Mouse (Mus musculus): Measurements from ENCODE around the gene Srcin1.
A peak's percentile ranks its signal among the peaks of the same experiment; 100 is the strongest.

The Srcin1 gene

GRCm38 (mm10) chr11:97531381-97532260, 44.4 kb downstream of the Srcin1 start:
- peak; percentile 91 to 92 for DNase-seq

DNA sequence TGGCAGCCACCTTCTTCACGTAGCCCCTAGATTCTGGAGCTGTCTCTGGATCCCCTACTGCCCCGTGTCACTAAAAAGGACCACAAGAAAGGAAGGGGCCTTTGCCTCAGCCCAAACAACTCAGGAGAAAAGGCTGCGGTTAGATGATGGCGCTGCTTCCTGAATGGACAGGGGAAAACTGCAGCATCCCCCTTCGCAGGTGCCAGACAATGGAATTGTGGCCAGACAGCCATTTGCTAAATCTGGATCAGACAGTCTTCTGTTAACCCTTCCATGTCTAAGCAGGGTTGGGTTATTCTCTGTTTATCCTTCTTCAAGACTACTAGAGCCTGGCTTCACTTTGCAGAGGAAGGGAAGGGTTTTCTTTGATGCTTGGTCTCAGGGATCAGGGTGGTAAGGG, 45.0 kb downstream of the Srcin1 start:
- no peak for DNase-seq

- DNase-seq, result no peak
These were observed 45.9 kb downstream of the Srcin1 start for GRCm38 (mm10) chr11:97530069-97530468.

- no peak for DNase-seq
These were observed 47.6 kb downstream of the Srcin1 start for GRCm38 (mm10) chr11:97528282-97528808.

GRCm38 (mm10) chr11:97525313-97525712, 50.7 kb downstream of the Srcin1 start:
- no peak for DNase-seq

GRCm38 (mm10) chr11:97524306-97524705, 51.7 kb downstream of the Srcin1 start:
- no peak for DNase-seq

DNA sequence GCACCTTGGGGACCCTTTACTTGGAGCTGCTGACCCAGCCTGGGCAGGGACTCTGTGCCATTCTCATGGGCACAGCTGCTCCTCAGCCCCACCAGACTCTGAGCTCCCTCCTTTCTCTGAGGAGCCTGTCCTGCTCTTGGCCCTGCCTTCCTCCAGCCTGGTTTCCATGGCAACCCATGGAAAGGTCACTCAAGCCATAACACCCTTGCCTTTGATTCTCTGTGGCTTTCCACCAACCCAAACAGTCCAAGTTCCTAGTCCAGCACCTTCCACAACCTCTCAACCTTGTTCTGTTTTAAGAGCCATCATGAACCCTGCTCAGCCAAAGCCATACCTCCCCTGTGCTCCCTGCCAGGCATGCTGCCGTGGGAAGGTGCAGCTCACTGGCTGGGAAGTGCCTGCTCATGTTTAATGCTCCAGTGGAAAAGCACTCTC, 52.1 kb downstream of the Srcin1 start:
- DNase-seq, result peak; percentile 38 to 69

DNA sequence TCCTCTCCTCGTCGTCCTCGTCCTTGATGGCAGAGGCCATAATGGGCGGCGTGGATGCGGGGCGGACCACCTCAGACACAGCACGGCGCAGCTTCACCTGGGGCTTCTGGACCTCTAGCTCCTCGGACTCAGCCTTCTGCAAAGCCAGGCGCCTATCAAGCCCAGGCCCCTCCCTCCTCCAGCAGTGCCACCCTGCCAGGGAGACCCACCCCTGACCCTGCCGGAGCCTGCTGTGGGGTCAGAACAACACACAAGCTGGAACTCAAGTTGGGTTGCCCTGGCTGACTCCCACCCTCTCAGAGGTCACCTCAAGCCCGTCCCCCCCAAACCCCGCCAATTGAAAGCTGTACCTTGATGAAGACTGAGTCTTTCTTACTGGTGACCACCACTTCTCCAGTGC, 52.9 kb downstream of the Srcin1 start:
- DNase-seq, result no peak

GRCm38 (mm10) chr11:97521741-97522474, 54.1 kb downstream of the Srcin1 start:
- no peak for DNase-seq

GRCm38 (mm10) chr11:97520541-97520940, 55.4 kb downstream of the Srcin1 start:
- DNase-seq, result no peak

DNA sequence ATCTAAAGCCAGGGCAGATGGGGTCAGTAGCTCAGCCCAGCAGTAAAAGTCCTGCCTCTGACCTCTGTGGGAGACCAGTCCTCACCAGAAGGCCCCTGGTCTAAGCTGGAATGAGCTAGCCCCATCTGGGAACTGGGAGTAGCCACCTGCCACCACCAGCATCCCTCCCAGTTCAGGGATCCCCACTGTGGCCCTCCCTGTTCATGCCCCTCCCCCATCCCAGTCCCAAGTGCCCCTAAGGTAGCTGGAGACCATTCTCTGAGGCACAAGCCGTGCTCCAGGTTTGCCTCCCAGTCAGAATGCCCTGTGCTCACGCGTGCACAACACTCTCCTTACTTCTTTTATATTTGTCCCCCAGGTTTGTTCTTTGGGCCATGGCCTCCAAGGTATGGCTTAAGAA, 62.9 kb downstream of the Srcin1 start:
- no peak for DNase-seq

- no peak for DNase-seq
These were observed 63.5 kb downstream of the Srcin1 start for GRCm38 (mm10) chr11:97512511-97512910.

GRCm38 (mm10) chr11:97511661-97512369, 64.2 kb downstream of the Srcin1 start:
- DNase-seq, result peak; percentile 69 to 72

- peak; percentile 66 to 83 for DNase-seq
These were observed 64.9 kb downstream of the Srcin1 start for GRCm38 (mm10) chr11:97510966-97511660.

DNA sequence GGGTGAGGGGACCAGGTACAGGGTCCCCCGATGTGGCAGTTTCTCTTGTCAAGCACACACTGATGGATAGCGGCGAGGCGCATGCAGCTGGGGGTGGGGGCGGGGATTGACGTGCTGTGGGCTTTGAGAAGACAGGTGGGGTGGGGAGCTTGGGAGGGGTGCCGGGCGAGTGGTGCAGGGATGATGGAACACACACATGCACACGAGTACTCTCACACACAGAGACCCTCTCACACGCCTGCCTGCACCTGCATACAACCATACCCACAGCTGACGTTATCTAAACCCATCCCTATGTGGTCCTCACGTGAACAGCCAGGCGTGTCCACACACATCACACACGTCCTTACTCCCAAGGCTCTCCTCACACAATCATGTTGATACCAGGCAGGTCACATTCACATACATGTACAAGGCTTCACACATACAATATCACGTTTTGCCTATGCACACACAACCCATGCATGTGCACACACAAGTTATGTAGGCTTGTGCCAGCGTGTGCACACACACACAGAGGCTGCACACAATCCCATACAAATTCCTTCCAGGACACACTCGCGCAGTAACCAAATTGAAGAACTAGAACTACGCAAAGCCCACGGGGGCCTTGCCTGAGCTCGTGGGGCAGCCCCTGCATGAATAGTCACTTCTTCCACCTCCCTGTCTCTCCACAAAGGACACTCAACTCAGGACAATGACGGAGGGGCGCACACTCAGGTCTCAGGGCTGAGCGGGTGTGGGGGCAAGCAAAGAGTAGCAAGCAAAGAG, 66.1 kb downstream of the Srcin1 start:
- no peak for DNase-seq

DNA sequence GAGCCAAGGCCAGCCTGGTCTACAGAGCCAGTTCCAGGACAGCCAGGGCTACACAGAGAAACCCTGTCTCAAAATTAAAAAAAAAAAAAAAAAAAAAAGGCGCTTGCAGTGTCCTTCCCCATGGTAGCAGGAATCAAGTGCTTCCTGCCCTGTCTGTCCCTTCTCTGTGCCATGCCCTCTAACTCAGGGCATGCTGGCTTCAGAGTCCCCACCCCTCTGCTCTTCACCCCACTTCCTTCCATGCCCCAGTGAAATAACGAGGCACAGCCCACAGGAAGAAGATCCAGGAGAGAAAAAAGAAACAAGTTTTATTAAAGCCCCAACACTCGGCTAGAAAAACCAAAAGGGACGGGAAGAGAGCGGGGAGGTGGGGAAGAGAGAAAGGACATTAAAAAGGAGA, 66.9 kb downstream of the Srcin1 start:
- no peak for DNase-seq

DNA sequence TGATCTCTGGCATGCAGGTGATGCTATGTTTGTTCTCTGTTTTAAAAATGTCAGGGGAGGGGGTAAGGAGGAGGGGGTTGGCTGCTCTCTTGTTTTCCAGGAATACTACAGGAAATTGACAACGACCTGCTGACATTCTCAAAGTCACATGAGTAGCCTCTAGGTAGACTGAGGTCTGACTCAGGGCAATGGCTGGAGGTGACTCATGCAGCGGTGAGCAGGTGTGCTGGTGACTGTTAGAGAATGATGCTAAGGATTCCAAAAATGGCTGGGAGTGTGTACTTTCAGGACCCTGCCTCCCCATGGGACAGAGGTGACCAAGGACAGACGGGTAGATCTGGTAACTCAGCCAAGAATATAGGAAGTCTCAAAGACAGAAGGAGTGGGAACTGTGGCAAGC, 67.8 kb downstream of the Srcin1 start:
- no peak for DNase-seq

GRCm38 (mm10) chr11:97506331-97506730, 69.7 kb downstream of the Srcin1 start:
- DNase-seq, result no peak

- DNase-seq, result no peak
These were observed 70.2 kb downstream of the Srcin1 start for GRCm38 (mm10) chr11:97505784-97506183.

DNA sequence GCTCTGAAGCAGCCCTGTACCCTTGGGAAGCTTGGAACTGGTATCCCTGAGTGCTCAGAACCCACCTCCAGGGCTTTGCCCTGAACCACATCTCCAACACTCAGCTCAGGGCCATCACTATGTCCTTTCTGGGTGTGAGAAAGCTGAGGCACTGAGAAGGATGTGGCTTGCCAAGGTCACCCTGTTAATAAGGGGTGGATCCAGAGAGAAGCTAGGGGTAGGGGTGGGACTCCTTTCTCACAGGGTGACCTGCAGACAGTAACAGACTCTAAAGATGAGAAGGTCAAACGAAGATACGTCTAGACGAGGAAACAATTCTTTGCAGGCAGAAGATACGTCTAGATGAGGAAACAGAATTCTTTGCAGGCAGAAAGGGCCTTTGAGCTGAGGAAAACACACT, 73.1 kb downstream of the Srcin1 start:
- no peak for DNase-seq

DNA sequence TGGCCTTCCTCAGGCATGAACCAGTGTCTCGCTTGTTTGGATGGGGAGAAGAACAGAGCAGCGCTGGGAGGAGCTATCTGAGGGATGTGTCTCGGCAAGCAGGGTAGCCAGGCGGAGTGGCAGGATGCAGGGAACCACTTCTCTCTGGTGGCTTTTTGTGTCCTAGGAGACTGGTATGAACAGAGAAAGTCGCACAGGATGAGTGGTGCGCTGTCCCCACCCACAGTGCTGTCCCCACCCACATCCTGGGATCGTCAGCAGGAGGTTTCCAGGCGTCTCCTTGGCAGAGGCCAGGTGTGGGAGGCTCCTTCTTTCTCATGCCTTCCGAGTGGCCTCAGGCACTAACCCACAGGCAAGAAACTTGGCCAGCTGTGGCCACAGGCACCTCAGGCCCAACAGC, 73.6 kb downstream of the Srcin1 start:
- peak in 1 of 2 experiments; percentile 26 for DNase-seq
